Mouse (Mus musculus) liver, adult (tissue): ENCODE data around the gene Stk10.

Experiments
- GATA4 ChIP-seq: IDR thresholded peaks from 2 replicates; pipeline ENCODE4 v1.6.1; 2014; ENCODE audit warnings: mild to moderate bottlenecking, low read length; ENCODE audit not compliant: insufficient replicate concordance

Stk10 gene

GRCm38 (mm10) chr11:32671480-32671879 lies 138.4 kb downstream of the Stk10 start:
- TF ChIP-seq GATA4, result no peak
